Mouse (Mus musculus): Measurements from ENCODE around the gene Stau1. TPM values are rescaled to one million over a fixed set of nuclear protein-coding genes. Genes with fewer than 3 reads are reported as not detected.

Gene Stau1
- polyA plus RNA-seq, 1 experiment, result 51.2 TPM

DNA sequence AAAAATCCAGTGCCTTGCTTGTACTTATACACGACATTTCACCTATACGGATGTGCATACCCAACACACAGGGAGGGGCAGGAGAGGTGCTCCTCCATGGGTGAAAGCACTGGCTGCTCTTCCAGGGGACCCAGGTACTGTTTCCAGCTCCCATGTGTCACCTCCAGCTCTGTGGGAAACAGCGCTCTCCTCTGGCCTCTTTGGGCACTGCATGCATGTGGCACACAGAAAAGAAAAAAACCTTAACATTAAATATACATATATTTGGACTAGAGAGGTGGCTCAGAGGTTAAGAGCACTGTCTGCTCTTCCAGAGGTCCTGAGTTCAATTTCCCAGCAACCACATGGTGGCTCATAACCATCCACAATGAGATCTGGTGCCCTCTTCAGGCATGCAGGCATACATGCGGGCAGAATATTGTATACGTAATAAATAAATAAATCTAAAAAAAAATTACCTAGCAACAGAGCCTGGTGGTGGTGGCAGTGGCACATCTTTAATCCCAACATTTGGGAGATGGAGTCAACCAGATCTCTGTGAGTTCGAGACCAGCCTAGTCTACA is 92.3 kb downstream of the Stau1 start:
- TF ChIP-seq POLR2A (IDR thresholded peaks at IDR 0.05; ENCODE audit: borderline replicate concordance, low read depth, low read length) (no peak), CTCF (IDR thresholded peaks at IDR 0.05; ENCODE audit: low read depth, low read length) (peak; percentile 41; the same call in 1 of the 2 replicates)
- no peak overlapping the region for H3K4me3 ChIP-seq (ENCODE audit: insufficient read depth, low read length)
- peaks cover 15% of the 10 kb centered on the region for H3K4me1 ChIP-seq (ENCODE audit: control insufficient read depth, insufficient read depth, low read length)
- no peak overlapping the region for H3K27ac ChIP-seq (ENCODE audit: insufficient read depth, low read depth, low read length)

DNA sequence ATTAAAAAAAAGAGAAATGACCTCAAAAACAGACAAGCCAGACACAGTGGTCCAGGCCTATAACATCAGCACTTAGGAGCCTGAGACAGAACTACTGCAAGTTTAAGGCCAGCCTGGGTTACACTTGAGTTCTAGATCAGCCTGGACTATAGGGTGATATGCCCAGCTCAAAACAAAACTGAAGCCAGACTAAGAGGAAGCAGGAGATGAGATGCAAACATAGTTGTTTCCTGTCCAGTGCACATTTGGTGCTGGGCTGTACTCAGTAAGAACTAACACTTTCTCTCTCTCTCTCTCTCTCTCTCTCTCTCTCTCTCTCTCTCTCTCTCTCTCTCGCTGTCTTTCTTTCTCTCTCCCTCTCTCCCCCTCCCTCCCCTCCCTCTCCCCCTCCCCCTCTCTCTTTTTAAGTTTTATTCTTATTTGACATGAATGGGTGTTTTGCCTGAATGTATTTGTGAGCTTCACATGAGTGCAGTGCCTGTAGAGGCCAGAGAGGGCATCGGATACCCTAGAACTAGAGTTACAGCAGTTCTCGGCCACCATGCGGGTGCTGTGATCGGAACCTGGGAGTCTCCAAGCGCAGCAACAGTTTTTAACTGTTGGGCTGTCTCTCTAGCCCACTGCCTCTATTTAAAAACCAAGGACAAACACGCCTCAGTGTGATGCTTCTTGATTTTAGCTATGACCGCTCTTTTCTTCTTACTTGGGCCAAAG is 95.2 kb downstream of the Stau1 start:
- no peak overlapping the region for H3K4me3 ChIP-seq (ENCODE audit: insufficient read depth, low read length)
- H3K27ac ChIP-seq (ENCODE audit: insufficient read depth, low read depth, low read length), result peak overlapping the region; percentile 46
- TF ChIP-seq POLR2A (IDR thresholded peaks at IDR 0.05; ENCODE audit: borderline replicate concordance, low read depth, low read length) (no peak), CTCF (IDR thresholded peaks at IDR 0.05; ENCODE audit: low read depth, low read length) (no peak)
- H3K4me1 ChIP-seq (ENCODE audit: control insufficient read depth, insufficient read depth, low read length), result peaks cover 11% of the 10 kb centered on the region

DNA sequence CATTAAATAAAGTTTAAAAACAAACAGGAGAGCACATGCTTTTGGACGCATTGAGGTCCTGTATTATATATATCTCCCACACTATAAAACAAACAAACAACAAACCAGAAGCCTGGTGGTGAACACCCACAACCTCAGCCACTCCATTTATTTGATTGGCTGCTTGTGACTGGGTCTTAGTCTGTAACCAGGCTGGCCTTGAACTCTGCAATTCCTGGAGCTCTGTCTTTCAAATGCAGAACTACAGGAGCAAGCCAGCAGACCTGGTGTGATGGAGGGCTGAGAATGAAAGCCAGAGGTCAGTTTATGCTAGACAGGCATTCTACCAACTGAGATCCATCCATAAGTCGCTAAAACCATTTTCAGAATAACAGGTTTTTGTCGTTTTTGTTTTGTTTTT is 96.4 kb downstream of the Stau1 start:
- Histone ChIP-seq H3K4me3 (ENCODE audit: insufficient read depth, low read length) (no peak overlapping the region), H3K4me1 (ENCODE audit: control insufficient read depth, insufficient read depth, low read length) (peaks cover 9% of the 10 kb centered on the region), H3K27ac (ENCODE audit: insufficient read depth, low read depth, low read length) (no peak overlapping the region)
- no peak for TF ChIP-seq CTCF (IDR thresholded peaks at IDR 0.05; ENCODE audit: low read depth, low read length)
- TF ChIP-seq POLR2A (IDR thresholded peaks at IDR 0.05; ENCODE audit: borderline replicate concordance, low read depth, low read length), result no peak

DNA sequence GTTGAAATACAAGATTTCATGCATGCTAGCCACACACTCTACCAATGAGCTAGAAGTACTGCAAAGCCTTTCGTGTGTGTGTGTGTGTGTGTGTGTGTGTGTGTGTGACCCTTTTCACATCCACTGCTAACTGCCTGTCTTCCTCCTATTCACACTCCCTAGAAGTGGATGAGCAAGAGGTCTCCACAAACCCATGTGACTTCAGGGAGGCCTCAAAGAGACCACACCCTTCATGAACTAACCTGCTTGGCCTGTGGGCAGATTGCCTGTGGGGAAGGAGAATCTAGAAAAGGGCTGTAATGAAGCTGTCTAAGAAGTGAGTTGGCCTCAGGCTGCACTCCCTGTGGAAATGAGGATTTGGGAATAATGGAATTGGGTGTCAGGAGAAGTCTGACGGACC is 96.9 kb downstream of the Stau1 start:
- no peak for TF ChIP-seq CTCF (IDR thresholded peaks at IDR 0.05; ENCODE audit: low read depth, low read length)
- TF ChIP-seq POLR2A (IDR thresholded peaks at IDR 0.05; ENCODE audit: borderline replicate concordance, low read depth, low read length), result no peak
- H3K27ac ChIP-seq (ENCODE audit: insufficient read depth, low read depth, low read length), result no peak overlapping the region
- peaks cover 9% of the 10 kb centered on the region for H3K4me1 ChIP-seq (ENCODE audit: control insufficient read depth, insufficient read depth, low read length)
- no peak overlapping the region for H3K4me3 ChIP-seq (ENCODE audit: insufficient read depth, low read length)

Other genes starting within 250 kb of the Stau1 start
- 3.1 and 3.3 TPM in 2 replicates for gene Trp53rkb, start 203.8 kb downstream of the Stau1 start, polyA plus RNA-seq (2012; ENCODE audit: insufficient read depth, insufficient read length, missing spikeins)
- 15.7 and 18.5 TPM in 2 replicates for gene Arfgef2, start 190.7 kb downstream of the Stau1 start, polyA plus RNA-seq (2012; ENCODE audit: insufficient read depth, insufficient read length, missing spikeins)
- gene Cse1l, start 90.3 kb downstream of the Stau1 start, polyA plus RNA-seq (2012; ENCODE audit: insufficient read depth, insufficient read length, missing spikeins), result 29.7 and 35.3 TPM in 2 replicates
- gene Ddx27, start 18.9 kb upstream of the Stau1 start, polyA plus RNA-seq (2012; ENCODE audit: insufficient read depth, insufficient read length, missing spikeins), result 20.4 TPM in 2 replicates
- gene Znfx1, start 66.7 kb upstream of the Stau1 start, polyA plus RNA-seq (2012; ENCODE audit: insufficient read depth, insufficient read length, missing spikeins), result 91.4 and 108 TPM in 2 replicates
- gene Kcnb1, start 193.9 kb upstream of the Stau1 start, polyA plus RNA-seq (2012; ENCODE audit: insufficient read depth, insufficient read length, missing spikeins), result 0.62 and 0.84 TPM in 2 replicates
- not detected in 2 replicates for gene Ptgis, start 244.3 kb upstream of the Stau1 start, polyA plus RNA-seq (2012; ENCODE audit: insufficient read depth, insufficient read length, missing spikeins)

Measured in bone marrow macrophage, adult 2 months (primary cell).